Mouse (Mus musculus): ENCODE measurements around the gene Parg.
A peak's percentile ranks its signal among the peaks of the same experiment; 100 is the strongest.
"Not testable (repeated sequence)": the region's sequence is repeated elsewhere in the genome, so short reads cannot be mapped to it uniquely, and the experiment has no call there.

Parg gene

DNA sequence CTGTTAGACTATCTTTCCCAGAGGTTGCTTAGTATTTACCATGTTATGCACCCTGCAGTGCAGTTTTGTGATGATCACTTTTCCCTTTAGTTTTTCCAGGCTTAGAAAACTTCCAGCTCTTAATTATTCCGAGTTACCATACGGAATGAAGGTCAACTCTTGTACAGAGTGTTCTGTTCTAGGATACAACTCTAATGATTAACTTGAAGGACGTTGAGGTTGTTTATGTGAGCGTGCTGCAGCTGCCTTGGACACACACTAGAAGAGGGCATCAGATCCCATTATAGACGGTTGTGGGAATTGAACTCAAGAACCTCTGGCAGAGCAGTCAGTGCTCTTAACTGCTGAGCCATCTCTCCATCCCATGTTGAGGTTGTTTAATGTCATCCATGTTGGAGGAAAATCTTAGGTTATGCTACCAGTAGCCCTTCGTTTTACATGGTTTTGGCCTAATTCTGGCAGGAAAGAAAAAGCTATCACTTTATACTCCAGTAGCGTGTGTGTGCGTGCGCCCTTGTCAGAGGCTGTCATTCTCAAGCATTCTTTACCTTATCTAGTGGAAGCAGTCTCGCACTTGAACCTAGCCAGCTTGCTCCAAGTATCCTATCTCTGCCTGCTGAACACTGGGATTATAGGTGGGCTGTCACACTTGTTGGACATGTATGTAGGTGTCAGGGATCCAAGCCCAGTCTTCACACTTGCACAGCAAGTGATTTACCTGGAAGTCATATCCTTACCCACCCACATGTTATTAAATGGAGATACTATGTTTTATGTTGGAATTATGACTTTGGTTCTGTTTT, 22.2 kb upstream of the Parg start:
- no peak for DNase-seq (ENCODE audit: low spot score in 2 of 2)

DNA sequence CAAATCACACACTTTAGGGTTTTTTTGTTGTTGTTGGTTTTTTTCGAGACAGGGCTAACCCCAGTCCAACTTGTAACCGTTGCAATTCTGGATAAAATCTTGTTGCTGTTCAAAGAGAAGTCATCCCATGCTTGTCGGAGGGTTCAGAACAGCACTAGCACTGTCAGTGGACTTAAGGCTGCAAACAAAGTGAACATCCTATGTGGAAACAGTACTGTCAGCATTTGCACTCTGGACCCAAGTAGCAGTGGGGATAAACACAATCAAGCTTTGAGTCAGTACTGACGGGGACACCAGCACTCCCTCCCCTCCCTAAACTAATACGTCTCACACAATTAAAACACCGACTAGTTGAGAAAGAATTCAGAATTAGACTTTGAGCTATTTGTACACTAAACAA, 20.9 kb upstream of the Parg start:
- no peak for DNase-seq (ENCODE audit: low spot score in 2 of 2)

DNA sequence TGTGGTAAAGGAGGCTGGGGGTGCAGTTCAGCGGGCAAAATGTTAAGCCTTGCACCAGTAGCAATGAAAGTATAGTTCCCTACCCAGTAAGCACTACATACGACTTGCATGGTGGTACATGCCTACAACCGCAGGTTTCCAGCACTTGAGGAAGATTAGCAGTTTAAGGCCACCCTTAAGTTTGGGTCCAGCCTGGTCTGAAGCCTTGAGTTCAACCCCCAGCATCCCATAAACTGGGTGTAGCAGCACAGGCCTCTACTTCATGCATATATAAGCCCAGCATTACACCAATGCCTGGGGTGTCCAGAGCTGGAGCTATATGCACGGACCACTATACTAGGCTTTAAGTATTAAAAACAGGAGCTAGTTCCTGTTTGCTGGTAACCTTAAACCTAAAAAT, 17.9 kb upstream of the Parg start:
- DNase-seq (ENCODE audit: low spot score in 2 of 2), result no peak

DNA sequence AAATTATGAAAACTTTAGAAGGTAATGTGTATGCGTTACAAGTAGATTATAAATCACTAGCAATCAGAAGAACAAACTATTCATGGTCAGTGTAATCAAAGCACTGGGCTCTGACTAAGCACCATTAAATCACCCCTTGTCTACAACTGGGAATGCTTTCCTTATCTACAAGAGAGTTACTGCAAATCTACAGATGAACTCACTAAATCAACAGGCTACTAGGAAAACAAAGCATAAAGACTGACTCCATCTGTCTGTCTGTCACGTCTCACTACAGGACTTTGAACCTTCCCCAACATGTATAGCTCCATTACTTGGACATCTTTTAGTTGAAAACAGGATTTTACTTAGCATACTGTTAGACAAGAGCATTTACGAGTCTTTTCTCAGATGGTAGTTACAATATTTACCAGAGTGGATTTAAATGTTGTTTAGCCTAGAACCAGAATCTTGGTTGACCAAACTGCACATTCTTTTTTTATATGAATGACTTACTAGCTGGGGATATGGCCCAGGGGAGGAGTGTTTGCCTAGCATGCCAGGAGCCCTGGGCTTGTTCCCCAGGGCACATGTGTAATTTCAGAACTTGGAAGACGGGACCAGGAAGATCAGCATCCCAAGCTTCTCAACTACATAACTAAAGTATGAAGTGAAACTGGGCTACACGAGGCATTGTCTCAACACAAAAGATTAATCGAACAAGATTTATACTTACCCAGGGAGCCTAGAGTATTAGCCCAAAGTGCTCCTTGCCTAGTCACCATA, 10.9 kb upstream of the Parg start:
- DNase-seq (ENCODE audit: low spot score in 2 of 2), result no peak

DNA sequence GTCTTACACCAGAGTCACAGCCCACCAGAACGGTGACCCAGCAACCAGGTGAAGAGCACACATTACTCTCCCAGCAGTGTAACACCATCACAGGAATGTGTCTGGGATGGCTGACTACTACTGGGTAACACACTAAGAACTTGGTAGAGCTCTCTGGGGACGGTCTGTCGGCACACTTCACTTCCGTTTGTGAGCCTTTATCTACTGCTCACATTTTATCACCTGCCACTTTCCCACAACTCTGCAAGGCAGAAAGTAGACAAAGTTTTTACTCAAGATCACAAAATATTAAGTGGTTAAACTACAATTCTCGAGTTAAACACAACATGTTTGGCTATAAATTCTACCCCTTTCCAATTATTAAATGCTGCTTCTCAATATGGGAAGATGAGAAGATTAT, 9.8 kb upstream of the Parg start:
- no peak for DNase-seq (ENCODE audit: low spot score in 2 of 2)

DNA sequence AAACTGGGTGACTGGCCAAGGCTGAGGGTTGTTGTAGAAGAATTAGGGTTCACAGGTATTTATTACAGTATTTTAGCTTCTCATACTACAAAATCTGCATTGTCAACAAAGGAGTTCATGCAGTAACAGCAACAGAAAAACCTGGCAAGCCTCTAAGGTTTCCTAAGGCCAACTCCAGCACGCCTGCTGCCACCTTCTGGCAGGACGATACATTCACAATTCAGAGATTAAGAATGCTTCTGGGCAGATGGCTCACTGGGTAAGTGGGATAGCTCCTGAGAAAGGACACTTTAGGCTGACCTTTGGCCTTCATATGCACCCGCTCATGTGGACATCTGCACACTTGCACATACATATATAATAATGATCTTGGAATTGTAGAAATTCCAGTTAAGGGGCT, 9.3 kb upstream of the Parg start:
- DNase-seq (ENCODE audit: low spot score in 2 of 2), result peak in 1 of 2 experiments; percentile 35

DNA sequence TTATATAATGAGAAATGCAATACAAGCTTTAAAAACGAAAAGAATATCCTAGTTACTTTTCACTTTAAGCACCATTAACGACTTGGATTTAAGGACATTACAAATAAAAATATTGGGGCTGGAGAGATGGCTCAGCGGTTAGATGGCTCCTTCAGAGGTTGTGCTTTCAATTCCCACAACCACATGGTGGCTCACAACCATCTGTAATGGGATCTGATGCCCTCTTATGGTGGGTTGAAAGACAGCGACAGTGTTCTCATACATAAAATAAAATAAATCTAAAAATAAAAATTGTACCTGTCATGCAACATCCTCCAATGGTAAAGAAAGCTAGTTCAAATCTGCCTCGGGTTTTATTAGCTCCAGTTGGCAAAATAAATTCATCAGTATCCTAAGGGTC, 8.2 kb upstream of the Parg start:
- not testable (repeated sequence) for DNase-seq (ENCODE audit: low spot score in 2 of 2)

DNA sequence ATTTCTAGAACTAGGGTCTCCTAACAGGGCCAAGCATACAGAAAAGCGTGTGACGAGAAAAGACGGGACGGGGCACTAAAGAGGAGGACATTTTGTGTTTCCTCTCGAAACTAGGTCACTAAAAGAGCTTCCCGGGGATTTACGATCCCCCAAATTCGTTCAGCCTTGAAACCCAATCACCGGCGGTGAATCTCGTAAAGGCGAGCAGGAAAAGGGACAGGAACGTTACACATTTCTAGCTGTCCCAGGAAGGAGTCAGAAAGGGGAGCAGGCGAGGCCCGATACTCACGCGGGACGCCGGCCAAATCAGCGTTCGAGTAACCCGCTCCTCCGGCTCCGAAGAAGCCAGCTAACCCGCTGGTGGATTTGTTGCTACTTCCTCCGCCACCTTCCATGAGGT, 395 bp upstream of the Parg start:
- peak; percentile 16 to 23 for DNase-seq (ENCODE audit: low spot score in 2 of 2)

DNA sequence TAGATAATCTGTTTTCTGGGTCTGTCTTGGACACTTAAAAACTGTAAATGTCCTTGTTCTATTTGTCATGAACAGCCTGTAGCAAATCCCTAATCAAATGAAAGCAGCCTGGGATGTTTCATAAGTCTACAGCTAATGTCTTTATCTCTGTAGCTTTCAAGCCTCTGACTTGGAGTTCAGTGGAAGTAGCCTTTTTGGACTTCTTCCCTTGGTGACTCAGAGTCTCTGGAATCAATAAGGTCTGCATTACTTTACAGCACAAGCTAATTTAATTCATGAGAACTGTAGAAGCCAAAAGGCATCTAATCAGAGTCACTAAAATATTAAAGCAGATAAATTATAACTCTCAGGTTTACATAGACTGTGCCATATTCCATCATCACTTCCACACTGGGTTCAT, 24.9 kb downstream of the Parg start:
- no peak for DNase-seq (ENCODE audit: low spot score in 2 of 2)

DNA sequence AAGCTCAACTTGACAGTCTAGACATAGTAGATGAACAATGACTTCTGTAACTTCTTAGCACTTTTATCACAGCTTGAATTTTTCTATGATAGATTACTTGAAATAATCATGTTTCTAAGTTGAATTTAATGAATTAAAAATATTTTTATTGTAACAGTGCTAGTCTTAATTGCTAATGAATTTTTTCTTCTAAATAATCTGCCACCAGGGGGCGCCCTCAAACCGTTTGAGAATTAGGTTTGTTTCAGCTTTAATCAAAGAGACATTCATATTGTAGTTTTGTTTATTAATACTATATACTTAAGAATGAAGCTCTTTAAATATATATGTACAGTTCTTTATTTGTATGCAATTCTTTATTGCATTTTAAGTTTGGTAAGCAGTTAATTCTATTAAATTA, 27.2 kb downstream of the Parg start:
- peak; percentile 34 to 55 for DNase-seq (ENCODE audit: low spot score in 2 of 2)

DNA sequence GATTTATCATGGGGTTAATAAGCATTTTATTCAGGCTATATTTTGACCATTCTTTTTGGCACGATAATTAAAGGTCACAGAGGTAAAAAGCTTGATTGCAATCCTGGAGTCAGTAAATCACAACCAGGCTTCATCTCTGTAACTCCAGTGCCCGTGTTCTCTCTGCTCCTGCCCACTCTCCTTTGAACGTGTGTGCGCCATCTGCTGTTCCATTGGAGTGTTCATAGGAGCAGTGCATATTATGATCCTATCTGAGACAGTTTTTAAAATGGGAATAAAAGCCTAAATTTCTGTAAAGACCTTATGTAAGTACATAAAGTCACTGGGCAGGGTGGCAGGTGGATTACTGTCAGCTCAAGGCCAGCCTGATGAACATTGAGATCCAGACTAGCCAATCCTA, 40.7 kb downstream of the Parg start:
- DNase-seq (ENCODE audit: low spot score in 2 of 2), result no peak

DNA sequence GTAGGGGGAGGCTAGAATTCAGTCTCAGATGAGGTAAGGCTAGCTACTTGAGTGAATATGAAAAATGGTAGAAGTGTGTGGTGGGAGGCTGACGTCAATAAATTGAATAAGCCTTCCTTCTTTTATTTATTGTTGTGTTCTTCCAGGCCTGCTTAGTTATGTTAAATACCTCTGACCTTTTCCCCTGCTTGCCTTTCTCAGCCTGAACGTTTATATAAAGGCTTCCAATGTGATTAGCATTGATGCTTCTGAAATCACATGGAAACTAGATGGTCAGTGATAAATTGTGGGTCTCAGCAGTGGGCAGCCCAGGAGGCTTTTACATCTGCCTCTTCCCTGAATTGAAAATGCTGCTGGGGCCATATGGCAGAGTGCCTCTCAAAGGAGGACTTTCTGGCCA, 44.3 kb downstream of the Parg start:
- DNase-seq (ENCODE audit: low spot score in 2 of 2), result no peak

DNA sequence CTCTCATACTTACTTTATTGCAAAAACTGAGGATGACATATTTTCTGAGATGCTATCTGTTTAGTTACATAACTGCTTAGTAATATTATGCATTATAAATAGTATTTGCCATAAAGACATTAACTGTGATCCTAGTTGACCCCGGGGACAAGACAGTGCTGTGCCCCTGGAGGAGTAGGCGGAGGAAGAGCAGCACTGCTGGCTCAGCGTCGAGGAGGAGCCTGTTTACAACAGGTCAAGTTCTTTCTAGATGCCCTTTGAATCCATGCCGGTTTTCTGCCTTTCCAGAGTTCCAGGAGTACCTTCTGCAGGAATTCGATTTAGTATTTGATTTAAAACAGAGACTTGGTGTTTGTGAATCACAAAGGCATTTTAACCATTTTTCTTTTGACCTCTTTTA, 47.9 kb downstream of the Parg start:
- DNase-seq (ENCODE audit: low spot score in 2 of 2), result no peak

DNA sequence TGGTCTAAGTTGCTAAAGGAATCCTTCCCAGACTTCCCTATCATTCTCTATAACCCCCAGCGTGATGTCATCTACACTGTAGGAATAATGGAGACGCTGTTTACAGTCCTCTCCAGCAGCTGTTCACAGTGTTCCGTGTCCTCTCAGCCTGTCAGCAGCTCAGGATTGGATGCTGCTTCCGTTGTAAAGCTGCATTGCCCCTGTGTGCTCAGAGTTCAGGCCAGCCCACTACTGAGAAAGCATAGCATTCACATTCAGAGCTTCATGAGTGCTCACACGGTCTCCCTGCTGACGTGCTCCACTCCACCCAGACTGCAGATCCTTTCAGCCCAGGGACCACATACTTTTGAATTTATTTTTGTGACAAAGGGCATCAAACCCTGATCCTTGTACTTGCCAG, 59.1 kb downstream of the Parg start:
- no peak for DNase-seq (ENCODE audit: low spot score in 2 of 2)

DNA sequence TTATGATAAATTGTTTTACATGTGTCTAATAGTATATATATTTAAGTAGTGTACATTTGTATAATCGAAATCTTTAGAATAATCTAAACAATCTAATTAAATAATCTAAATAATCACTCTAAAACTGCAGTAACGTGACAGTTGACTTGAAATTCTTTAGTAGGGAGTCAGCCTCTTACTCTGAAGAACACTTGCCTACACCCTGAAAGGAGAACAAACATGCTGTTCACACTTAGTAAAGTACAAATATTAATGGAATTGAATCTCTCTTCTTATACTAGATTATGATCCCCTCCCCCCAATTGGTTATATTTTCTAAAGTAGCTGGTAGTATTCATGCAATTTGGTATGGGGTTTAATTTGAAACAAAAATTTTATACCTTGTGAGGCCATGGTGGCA, 60.0 kb downstream of the Parg start:
- DNase-seq (ENCODE audit: low spot score in 2 of 2), result no peak

DNA sequence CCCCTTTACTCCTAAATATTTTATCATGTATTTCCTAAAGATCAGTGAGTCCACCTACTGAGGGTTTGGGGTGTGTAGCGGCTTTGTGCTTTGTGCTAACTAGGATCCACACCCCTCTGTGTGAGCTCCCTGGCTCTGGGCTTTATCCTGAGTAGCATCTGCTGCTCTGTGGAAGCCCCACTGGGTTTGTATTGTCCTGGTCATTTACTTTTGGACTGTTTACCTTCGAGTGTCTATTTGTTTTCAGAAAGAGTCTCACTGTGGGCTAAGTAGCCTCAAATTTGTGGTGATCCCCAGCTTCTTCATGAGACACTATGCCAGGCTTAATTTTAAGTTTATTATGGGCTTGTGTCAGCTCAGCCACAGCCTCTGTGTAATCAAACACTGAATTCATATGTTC, 67.2 kb downstream of the Parg start:
- no peak for DNase-seq (ENCODE audit: low spot score in 2 of 2)

DNA sequence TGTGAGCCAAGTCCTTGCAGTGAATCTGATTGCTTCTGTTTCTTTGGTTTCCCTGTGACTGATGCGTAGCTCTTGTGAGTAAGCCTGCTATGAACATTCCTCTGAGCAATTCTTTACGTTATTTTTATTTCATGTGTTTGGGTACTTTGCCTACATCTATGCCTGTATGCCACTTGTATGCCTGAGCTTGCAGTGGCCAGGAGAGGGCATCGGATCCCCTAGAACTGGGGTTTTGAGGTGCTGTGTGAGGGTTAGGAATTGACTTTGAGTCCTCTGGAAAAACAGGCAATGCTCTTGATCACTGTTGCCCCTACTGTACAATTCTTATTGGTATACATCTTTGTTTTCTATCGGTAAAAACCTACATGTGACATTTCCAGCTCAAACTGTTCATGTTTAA, 67.8 kb downstream of the Parg start:
- no peak for DNase-seq (ENCODE audit: low spot score in 2 of 2)

DNA sequence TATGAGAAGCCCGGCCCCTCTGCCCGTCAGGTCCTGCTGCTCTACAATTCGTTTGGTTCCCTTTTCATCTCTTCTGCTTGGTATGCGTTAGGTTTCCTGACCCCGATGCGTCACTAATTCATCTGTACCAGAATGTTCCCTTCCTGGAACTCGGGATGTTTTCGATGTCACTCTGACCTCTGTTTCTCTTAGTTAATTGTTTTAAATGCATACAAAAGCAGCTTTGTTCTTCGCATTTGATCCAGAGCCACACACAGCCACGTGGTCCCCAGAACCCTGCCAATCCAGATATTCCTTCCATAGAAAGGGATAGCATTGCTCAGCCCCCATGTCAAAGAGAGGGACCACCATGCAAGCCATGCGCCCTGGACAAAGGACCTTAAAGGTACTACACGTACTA, 99.9 kb downstream of the Parg start:
- DNase-seq (ENCODE audit: low spot score in 2 of 2), result no peak

DNA sequence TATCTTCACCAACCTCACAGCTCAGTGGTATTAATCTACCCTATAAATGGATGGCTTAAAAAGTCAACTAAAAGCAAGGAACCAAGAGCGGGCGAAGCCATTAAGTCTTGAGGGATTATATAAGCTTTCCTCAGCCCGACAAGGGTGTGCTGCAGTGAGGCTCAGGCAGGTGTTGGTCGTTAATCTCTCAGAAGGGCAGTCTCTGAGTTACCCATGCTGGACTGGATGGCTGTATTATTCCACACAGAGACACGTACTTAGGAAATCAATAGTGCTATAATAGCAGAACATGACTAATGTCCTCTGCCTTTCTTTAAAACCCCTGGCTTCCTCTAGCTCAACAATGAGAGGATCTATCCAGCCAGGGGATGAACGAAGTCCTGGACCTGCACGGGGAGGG, 100.7 kb downstream of the Parg start:
- no peak for DNase-seq (ENCODE audit: low spot score in 2 of 2)

DNA sequence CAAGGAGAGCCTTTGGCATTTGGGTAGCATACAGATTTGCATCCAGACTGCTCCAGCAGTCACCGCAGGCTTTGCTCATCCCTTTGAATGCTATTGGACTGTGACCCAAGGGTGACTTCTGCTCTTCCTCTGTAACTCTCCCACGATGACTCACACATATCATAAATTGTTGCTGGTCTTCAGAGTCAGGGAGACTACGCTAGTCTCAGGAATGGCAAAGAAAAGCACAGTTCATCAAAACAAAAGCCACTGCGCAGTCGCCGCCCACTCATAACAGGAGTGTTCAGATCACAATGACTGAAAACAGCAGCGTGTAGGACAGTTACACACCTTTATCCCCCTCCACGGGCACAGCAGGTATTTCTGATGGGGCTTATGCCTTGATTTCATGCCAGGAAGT, 103.2 kb downstream of the Parg start:
- no peak for DNase-seq (ENCODE audit: low spot score in 2 of 2)

DNA sequence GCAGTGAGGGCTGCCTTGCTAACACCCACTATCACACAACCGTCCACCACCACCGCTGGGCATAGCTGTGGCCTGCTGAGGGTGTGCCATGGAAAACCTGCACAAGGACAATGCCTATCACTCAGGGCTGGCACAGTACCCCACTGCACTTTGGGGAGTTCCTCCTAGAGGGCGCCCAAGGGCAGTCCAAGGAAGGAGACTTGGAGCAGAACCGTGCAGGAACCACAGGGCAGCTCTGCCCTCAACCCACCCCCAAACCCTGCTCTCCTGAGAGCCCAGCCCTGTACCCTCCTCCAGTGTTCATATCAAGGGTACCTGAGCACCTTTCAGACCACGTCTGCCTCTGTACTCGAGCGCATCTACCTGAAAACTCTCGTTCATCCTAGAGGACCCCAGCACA, 108.1 kb downstream of the Parg start:
- peak in 1 of 2 experiments; percentile 44 for DNase-seq (ENCODE audit: low spot score in 2 of 2)

DNA sequence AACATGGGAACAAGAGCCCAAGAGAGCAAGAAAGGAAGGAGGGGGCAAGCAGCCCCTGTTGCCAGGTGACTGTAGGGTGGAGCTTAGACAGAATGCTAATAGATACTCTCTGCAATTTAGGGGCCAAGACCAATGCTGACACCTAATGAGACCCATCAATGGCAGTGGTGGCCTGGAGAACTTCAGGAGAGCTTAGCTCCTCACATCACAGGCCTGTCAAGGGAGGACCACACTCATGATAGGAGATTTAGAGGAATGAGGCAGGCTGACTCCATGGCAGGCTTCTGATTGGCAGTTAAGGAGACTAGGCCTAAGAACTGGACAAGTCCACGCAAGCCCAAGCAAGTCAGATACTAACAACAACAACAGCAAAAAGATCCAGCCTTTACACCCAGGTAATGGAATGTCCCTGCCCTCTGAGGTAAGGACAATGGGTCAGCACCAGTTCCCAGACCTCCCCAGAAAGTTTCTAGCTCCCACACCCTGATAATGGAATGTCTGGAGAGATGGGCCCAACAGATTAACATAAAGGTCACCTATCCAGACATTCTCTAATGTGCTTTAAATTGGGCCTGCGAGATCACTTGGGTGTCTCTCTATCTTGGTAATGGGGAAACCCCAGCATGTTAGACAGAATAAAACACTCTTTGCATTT, 109.8 kb downstream of the Parg start:
- DNase-seq (ENCODE audit: low spot score in 2 of 2), result no peak

DNA sequence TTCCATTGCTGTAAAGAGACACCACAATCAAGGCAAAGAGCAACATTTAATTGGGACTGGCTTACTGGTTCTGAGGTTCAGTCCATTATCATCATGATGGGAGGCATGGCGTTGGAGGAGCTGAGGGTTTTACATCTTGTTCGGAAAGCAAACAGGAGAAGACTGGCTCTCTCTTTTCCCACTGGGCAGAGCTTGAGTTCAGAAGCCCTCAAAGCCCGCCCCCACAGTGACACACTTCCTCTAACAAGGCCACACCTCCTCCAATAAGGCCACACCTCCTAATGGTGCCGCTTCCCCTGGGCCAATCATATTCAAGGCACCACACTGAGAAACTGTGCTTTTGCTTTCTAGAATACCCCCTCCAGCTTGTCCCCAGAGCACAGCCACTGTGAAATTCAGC, 116.1 kb downstream of the Parg start:
- no peak for DNase-seq (ENCODE audit: low spot score in 2 of 2)

All from thymus, postnatal 10 days (tissue).